Mouse (Mus musculus): ENCODE measurements around the gene Chst15.

- TF ChIP-seq CTCF (IDR thresholded peaks at IDR 0.05) (no peak), POLR2A (IDR thresholded peaks at IDR 0.05; ENCODE audit: insufficient read depth, low read depth, low read length) (no peak)
These were observed 29.7 kb downstream of the Chst15 start for GRCm38 (mm10) chr7:132287340-132287664.

All from heart, adult 2 months (tissue).